Mouse (Mus musculus) heart, embryonic 15.5 days (tissue): ENCODE results near the gene Ccl6. TPM values are rescaled to one million over a fixed set of nuclear protein-coding genes. Genes with fewer than 3 reads are reported as not detected.
"Not testable (repeated sequence)": the region's sequence is repeated elsewhere in the genome, so short reads cannot be mapped to it uniquely, and the experiment has no call there.

ENCODE experiments used
- ATAC-seq: fragments of 200-750 bp; cut with Nextera tagmentation; replicated peaks from 2 replicates; pipeline ENCODE4 v1.8.0; 2017; ENCODE audit warnings: low read depth, moderate TSS enrichment; ENCODE audit not compliant: insufficient number of reproducible peaks, insufficient read depth, low FRiP score
- H3K27ac ChIP-seq: fragments of 300-500 bp; sonication (generic); 2 replicates; pipeline ENCODE4 v1.5.1; 2015; ENCODE audit warnings: mild to moderate bottlenecking, inconsistent platforms
- H3K27me3 ChIP-seq: fragments of 300-500 bp; sonication (generic); 2 replicates; pipeline ENCODE4 v1.6.1; 2015; ENCODE audit warnings: inconsistent platforms
- H3K36me3 ChIP-seq: fragments of 300-500 bp; sonication (generic); 2 replicates; pipeline ENCODE4 v1.6.1; 2015; ENCODE audit warnings: mild to moderate bottlenecking, inconsistent platforms
- H3K4me1 ChIP-seq: fragments of 300-500 bp; sonication (generic); replicated peaks from 2 replicates; pipeline ENCODE4 v1.6.1; 2015; ENCODE audit warnings: inconsistent platforms
- H3K4me2 ChIP-seq: fragments of 300-500 bp; sonication (generic); 2 replicates; pipeline ENCODE4 v1.6.1; 2015; ENCODE audit warnings: inconsistent platforms, mild to moderate bottlenecking, moderate library complexity
- H3K4me3 ChIP-seq: fragments of 300-500 bp; sonication (generic); 2 replicates; pipeline ENCODE4 v1.5.1; 2015; ENCODE audit warnings: mild to moderate bottlenecking, inconsistent platforms
- H3K9ac ChIP-seq: fragments of 300-500 bp; sonication (generic); 2 replicates; pipeline ENCODE4 v1.6.1; 2015; ENCODE audit warnings: mild to moderate bottlenecking, inconsistent platforms
- H3K9me3 ChIP-seq: fragments of 300-500 bp; sonication (generic); replicated peaks from 2 replicates; pipeline ENCODE4 v1.6.1; 2016; ENCODE audit warnings: inconsistent platforms
- WGBS: fragments of 180-500 bp; shearing (Covaris S2); methylation state at CpG from one replicate; pipeline ENCODE4 v1.1.7; 2015; ENCODE audit warnings: mixed read lengths; 5-methylcytosine and 5-hydroxymethylcytosine counted together
- polyA plus RNA-seq: library from polyadenylated mRNA; unstranded; fragments of >200 nt; fragmentation: Nextera tagmentation; extraction: Ambion mirVana; gene quantifications from 2 replicates; pipeline ENCODE4 v1.2.1, GENCODE M21; 2015

Ccl6 gene
- polyA plus RNA-seq, 1 experiment from 2014 or later: 5.9 TPM

- Histone ChIP-seq H3K9me3 (no peaks in the 10 kb centered on the region), H3K36me3 (no peaks in the 10 kb centered on the region), H3K4me2 (no peak overlapping the region), H3K27me3 (no peaks in the 10 kb centered on the region), H3K4me1 (no peaks in the 10 kb centered on the region), H3K27ac (no peak overlapping the region), H3K9ac (no peak overlapping the region), H3K4me3 (no peak overlapping the region)
- no peak for ATAC-seq
- WGBS: 73% methylated on average over 10 of the region's 10 CpGs
These were observed 35.8 kb downstream of the Ccl6 start for GRCm38 (mm10) chr11:83557074-83557473.

GRCm38 (mm10) chr11:83556085-83556781, 36.7 kb downstream of the Ccl6 start:
- no peaks in the 10 kb centered on the region for H3K36me3 ChIP-seq
- no peak overlapping the region for H3K9ac ChIP-seq
- H3K9me3 ChIP-seq: no peaks in the 10 kb centered on the region
- H3K4me2 ChIP-seq: no peak overlapping the region
- WGBS: 26% methylated on average over 8 of the region's 8 CpGs
- no peaks in the 10 kb centered on the region for H3K4me1 ChIP-seq
- ATAC-seq: no peak; the same call in 1 of the 2 replicates
- H3K27me3 ChIP-seq: no peaks in the 10 kb centered on the region
- H3K27ac ChIP-seq: no peak overlapping the region
- H3K4me3 ChIP-seq: no peak overlapping the region

GRCm38 (mm10) chr11:83551668-83552067, 41.2 kb downstream of the Ccl6 start:
- no peaks in the 10 kb centered on the region for H3K27me3 ChIP-seq
- no peak for ATAC-seq
- no peaks in the 10 kb centered on the region for H3K9me3 ChIP-seq
- no peak overlapping the region for H3K27ac ChIP-seq
- H3K4me3 ChIP-seq: no peak overlapping the region
- H3K9ac ChIP-seq: no peak overlapping the region
- WGBS: 84% methylated on average over 5 of the region's 5 CpGs
- H3K4me2 ChIP-seq: no peak overlapping the region
- H3K36me3 ChIP-seq: no peaks in the 10 kb centered on the region
- H3K4me1 ChIP-seq: no peaks in the 10 kb centered on the region

- H3K4me3 ChIP-seq, H3K4me1 ChIP-seq, ATAC-seq, H3K36me3 ChIP-seq, H3K9ac ChIP-seq, H3K27ac ChIP-seq, H3K4me2 ChIP-seq, H3K27me3 ChIP-seq, H3K9me3 ChIP-seq: not testable (repeated sequence)
- 76% methylated on average over 7 of the region's 7 CpGs for WGBS
These were observed 41.9 kb downstream of the Ccl6 start for GRCm38 (mm10) chr11:83551037-83551436.

- H3K36me3 ChIP-seq: no peaks in the 10 kb centered on the region
- H3K27me3 ChIP-seq: no peaks in the 10 kb centered on the region
- 70% methylated on average over 5 of the region's 5 CpGs for WGBS
- H3K4me1 ChIP-seq: no peaks in the 10 kb centered on the region
- no peak overlapping the region for H3K9ac ChIP-seq
- no peak overlapping the region for H3K4me2 ChIP-seq
- H3K4me3 ChIP-seq: no peak overlapping the region
- no peak for ATAC-seq
- no peaks in the 10 kb centered on the region for H3K9me3 ChIP-seq
- no peak overlapping the region for H3K27ac ChIP-seq
These were observed 42.7 kb downstream of the Ccl6 start for GRCm38 (mm10) chr11:83550186-83550632.

GRCm38 (mm10) chr11:83544214-83544613, 48.7 kb downstream of the Ccl6 start:
- no peaks in the 10 kb centered on the region for H3K4me1 ChIP-seq
- no peaks in the 10 kb centered on the region for H3K9me3 ChIP-seq
- no peak overlapping the region for H3K4me2 ChIP-seq
- no peaks in the 10 kb centered on the region for H3K27me3 ChIP-seq
- no peak for ATAC-seq
- no peak overlapping the region for H3K9ac ChIP-seq
- H3K4me3 ChIP-seq: no peak overlapping the region
- H3K36me3 ChIP-seq: no peaks in the 10 kb centered on the region
- H3K27ac ChIP-seq: no peak overlapping the region
- WGBS: 51% methylated on average over 3 of the region's 3 CpGs

DNA sequence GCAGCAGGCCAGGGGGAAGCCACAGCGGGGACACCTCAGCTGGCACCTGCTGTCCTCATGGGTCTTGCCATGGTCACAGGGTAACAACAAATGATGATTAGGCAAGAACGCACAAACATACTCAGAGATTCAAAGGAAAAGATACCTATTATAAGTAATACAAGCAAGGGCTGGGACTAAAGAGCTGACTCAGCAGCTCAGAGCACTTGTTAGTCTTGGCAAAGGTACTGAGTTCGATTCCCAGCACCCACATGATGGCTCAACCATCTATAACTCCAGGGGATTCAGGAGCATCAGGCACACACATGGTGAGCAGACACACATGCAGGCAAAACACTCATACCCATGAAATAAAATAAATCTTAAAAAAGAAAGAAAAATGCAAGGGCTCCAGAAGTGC, 51.5 kb downstream of the Ccl6 start:
- WGBS: 78% methylated on average over 3 of the region's 3 CpGs
- H3K27me3 ChIP-seq: no peaks in the 10 kb centered on the region
- ATAC-seq: no peak
- no peaks in the 10 kb centered on the region for H3K4me1 ChIP-seq
- no peak overlapping the region for H3K4me2 ChIP-seq
- no peak overlapping the region for H3K4me3 ChIP-seq
- no peaks in the 10 kb centered on the region for H3K36me3 ChIP-seq
- H3K27ac ChIP-seq: no peak overlapping the region
- no peak overlapping the region for H3K9ac ChIP-seq
- no peaks in the 10 kb centered on the region for H3K9me3 ChIP-seq

GRCm38 (mm10) chr11:83540931-83541330, 52.0 kb downstream of the Ccl6 start:
- no peaks in the 10 kb centered on the region for H3K36me3 ChIP-seq
- H3K4me2 ChIP-seq: no peak overlapping the region
- no peaks in the 10 kb centered on the region for H3K9me3 ChIP-seq
- H3K4me3 ChIP-seq: no peak overlapping the region
- 77% methylated on average over 2 of the region's 2 CpGs for WGBS
- no peak overlapping the region for H3K9ac ChIP-seq
- H3K27ac ChIP-seq: no peak overlapping the region
- ATAC-seq: no peak
- no peaks in the 10 kb centered on the region for H3K4me1 ChIP-seq
- H3K27me3 ChIP-seq: no peaks in the 10 kb centered on the region

- no peak for ATAC-seq
- no peaks in the 10 kb centered on the region for H3K27me3 ChIP-seq
- H3K9me3 ChIP-seq: no peaks in the 10 kb centered on the region
- no peak overlapping the region for H3K4me3 ChIP-seq
- H3K27ac ChIP-seq: no peak overlapping the region
- no peak overlapping the region for H3K4me2 ChIP-seq
- no peak overlapping the region for H3K9ac ChIP-seq
- H3K4me1 ChIP-seq: peaks cover 10% of the 10 kb centered on the region; the same call in 1 of the 2 replicates
- no peaks in the 10 kb centered on the region for H3K36me3 ChIP-seq
- 74% methylated on average over 3 of the region's 3 CpGs for WGBS
These were observed 54.1 kb downstream of the Ccl6 start for GRCm38 (mm10) chr11:83538705-83539314.

Other genes with a start within 250 kb of the Ccl6 start
- gene Rasl10b, start 183.9 kb downstream of the Ccl6 start, polyA plus RNA-seq: 8.1 and 9.7 TPM in 2 replicates
- gene Gas2l2, start 163.6 kb downstream of the Ccl6 start, polyA plus RNA-seq: 0.11 and 0.13 TPM in 2 replicates
- 0.82 and 1.4 TPM in 2 replicates for gene 1700020L24Rik, start 155.4 kb downstream of the Ccl6 start, polyA plus RNA-seq
- 3.8 and 4.0 TPM in 2 replicates for gene Mmp28, start 130.0 kb downstream of the Ccl6 start, polyA plus RNA-seq
- gene Taf15, start 120.0 kb downstream of the Ccl6 start, polyA plus RNA-seq: 8.8 and 10.5 TPM in 2 replicates
- gene Heatr9, start 70.9 kb downstream of the Ccl6 start, polyA plus RNA-seq: 0.09 TPM in 1 of 2 replicates, not detected in the other
- gene Ccl5, start 62.6 kb downstream of the Ccl6 start, polyA plus RNA-seq: 0.52 and 1.7 TPM in 2 replicates
- 3.0 and 7.0 TPM in 2 replicates for gene Ccl9, start 14.5 kb downstream of the Ccl6 start, polyA plus RNA-seq
- not detected in 2 replicates for gene Rpl9-ps1, start 52.5 kb upstream of the Ccl6 start, polyA plus RNA-seq
- gene Ccl3, start 56.3 kb upstream of the Ccl6 start, polyA plus RNA-seq: 1.0 and 1.1 TPM in 2 replicates
- gene Ccl4, start 69.5 kb upstream of the Ccl6 start, polyA plus RNA-seq: 1.1 and 1.3 TPM in 2 replicates
- gene Wfdc17, start 110.9 kb upstream of the Ccl6 start, polyA plus RNA-seq: 1.4 and 2.2 TPM in 2 replicates
- 6.5 and 6.9 TPM in 2 replicates for gene Wfdc18, start 115.9 kb upstream of the Ccl6 start, polyA plus RNA-seq
- 0.67 and 3.6 TPM in 2 replicates for gene Wfdc21, start 153.9 kb upstream of the Ccl6 start, polyA plus RNA-seq
- gene Heatr6, start 160.6 kb upstream of the Ccl6 start, polyA plus RNA-seq: 13.2 and 16.4 TPM in 2 replicates